Mouse (Mus musculus): Measurements from ENCODE around the gene Esd.

Gene Esd

DNA sequence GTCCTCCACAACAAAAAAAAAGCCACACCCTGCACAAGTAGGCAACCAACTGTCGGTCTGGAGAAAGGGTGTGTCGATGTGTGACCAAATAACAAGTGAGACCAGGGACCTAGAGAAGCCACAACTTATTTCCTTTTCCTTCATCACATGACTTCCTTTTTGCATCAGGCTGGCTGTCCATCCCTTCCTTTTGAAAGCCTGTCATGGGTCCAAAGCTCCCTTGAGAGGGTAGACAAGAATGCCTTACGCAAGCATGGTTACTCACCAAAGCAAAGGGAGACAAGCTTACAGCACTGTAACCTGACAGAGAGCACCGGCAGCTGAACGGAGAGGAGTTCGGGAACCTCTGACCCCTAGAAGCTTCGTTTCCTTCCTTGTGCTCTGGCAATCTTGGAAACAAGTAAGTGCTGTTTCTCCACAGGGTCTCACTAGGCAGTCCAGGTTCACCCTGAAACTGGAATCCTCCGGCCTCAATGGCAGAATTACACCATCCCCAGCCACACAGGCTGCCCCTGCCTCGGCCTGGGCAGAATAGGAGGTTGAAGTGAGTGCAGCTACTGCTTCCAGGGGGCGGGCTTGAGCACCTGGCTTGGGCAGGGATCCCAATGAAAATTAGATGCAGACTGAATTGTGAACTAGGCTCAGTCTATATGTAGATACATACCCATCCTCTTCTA, 65.4 kb downstream of the Esd start:
- DNase-seq = no peak

DNA sequence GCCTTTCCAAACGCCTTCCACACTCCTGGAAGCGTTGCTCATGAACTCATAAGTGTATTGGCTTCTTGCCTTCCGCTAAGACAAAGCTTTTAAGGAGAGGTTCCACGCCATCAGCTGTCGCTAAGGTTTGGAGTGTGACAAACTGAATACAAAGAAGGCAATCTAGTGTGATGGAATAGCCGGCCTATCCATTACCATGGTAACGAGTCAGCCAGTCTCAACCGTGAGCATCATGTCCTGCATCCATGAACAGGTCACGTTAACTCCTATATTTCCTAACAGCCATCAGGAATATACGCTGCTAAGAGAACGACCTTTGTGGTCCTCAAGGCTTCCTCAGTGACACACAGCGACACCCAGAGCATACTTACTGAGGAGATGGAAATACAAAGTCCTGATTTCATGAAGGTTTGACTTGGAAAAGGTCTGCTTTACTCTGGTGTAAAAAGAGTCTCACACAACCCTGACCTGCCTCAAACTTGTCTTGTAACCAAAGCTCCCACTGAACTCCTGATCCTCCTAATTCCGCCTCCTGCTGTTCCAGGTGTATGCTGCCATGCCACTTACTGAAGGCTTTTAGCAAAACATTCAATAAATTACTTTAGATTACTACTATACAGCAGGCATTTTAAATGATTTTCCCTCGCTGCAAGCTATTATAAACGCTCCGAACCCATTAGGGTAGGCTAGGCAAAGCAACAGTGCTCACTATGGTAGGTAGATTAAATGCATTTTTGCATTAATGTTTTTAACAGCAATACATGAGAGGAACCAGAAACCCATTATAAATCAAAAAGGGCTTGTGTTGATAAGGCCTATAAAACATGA, 66.2 kb downstream of the Esd start:
- DNase-seq = no peak
